Mouse (Mus musculus) ovary, postnatal 14 days (tissue): ENCODE results near the gene Satb2.

Source experiments
- DNase-seq: peaks from one replicate; pipeline ENCODE4 v3.0.0; 2022; ENCODE audit warnings: low spot score

The Satb2 gene

DNA sequence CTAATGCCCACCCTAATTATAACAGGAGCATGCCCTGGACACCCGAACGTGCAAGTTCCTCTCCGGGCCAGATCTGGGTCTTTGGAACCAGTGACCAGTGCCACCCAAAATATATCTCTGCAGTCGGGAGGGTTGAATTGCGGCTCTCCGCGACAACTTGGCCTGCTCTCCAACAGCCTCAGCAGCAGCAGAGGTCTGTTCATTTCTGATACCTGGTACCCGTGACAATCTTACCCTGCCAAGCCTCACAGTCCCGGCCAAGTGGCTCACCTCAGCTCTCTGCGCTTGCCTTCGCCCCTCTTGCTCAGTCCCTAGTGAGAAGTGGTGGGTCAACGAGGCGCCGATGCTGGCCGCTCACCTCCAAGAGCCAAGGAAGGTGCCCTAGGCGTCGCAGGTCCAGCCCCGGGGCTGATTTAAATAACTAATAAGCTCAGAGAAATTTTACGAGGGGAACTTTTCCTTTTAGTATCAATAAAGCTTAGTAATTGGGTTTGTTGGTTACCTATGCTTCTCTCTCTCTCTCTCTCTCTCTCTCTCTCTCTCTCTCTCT lies at the start of gene Satb2:
TSS of gene Satb2 (minus strand) at position 500 of the 550 bp plus-strand sequence.
- no peak for DNase-seq

DNA sequence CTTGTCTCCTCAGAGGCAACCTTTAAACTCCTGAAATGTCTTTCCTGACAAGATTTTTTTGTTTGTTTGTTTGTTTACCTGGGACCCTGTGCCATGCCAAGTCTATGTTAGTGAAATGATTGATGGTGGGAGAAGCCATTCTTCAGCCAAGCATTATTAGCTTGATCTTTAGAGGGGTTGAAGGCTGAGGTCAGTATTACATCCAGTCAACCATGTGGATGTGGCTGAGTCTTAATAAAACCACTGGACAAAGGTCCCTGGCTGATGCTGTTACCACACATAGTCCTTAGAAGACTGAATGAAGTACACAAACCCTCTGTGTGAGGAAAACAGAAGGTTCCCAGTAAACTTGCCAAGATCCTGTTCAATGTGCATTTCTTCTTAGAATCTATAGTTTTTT lies 40.5 kb upstream of the Satb2 start:
- DNase-seq: no peak

GRCm38 (mm10) chr1:57013856-57014255 lies 35.4 kb upstream of the Satb2 start:
- no peak for DNase-seq

DNA sequence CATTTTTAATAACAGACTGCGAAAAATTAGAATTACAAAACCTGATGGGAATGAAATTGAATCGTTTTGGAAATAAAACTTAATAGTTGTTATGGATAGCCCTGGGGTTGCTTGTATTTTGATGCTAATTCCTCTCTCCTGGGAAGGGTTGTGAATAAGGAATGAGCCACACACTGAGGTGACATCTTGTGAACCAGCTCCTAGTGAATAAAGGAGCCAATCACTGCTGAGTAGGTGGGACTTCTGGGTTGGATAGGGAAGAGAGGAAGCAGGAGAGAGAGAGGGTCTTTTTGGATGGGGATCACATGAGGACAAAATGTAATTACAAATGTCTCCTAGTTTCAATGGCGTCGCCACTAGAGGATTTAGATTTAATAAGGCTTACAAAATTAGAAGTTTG lies 30.7 kb upstream of the Satb2 start:
- no peak for DNase-seq

GRCm38 (mm10) chr1:56995041-56995440 lies 16.6 kb upstream of the Satb2 start:
- DNase-seq: no peak

- DNase-seq: no peak
Measured at GRCm38 (mm10) chr1:56992310-56992709, 13.9 kb upstream of the Satb2 start.

DNA sequence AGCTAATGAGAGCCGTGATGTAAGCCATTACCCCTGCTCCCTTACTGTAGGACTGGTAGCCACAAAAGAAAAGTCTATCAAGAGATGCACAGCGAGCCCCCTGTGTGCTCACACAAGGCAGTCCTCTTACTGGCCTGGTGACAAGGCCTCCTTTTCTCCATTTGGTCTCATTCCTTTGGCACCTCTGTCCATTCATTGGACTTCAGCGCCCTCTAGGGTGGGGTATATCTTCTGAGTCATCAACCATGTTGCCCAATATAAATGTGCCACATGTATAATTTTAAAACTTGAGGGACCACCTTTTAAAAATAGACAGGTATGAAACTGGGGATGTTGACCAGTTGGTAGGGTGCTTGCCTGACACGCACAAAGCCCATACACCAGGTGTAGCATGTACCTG lies 13.2 kb upstream of the Satb2 start:
- no peak for DNase-seq

- no peak for DNase-seq
Measured at GRCm38 (mm10) chr1:56984483-56984810, 6.0 kb upstream of the Satb2 start.

DNA sequence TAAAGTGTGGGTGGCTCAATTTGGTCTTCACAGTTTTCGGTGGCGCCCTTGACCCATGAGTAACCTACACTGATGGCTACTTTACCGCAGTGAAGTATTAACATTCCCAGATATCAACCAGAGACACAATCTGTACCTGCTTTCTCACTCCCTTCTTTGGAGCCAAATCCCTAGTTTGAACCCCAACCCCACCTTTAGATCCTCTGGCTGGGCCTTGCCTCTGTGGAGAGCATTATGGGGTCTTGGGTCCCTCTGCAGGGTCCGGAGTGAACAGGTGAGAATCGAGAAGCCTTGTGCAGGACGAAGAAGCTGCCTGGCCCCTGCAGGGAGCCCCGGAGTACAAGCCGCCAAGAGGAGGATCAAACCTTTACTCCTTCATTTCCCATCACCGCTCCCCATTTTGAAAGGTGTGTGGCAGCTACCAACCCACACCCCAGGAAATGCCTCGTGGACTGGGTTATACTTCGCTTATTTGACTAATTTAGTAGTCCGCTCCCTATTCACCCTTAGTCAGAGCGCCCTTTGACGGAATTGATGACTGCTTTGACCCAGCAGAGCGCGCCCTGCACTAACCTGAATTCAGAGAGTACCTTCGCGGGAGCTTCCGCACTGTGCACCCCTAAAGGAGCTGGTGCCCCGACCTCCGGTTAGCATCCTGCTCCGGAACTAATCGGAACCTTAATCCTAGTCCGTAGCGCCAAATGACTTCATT lies 5.5 kb upstream of the Satb2 start:
- DNase-seq: no peak

DNA sequence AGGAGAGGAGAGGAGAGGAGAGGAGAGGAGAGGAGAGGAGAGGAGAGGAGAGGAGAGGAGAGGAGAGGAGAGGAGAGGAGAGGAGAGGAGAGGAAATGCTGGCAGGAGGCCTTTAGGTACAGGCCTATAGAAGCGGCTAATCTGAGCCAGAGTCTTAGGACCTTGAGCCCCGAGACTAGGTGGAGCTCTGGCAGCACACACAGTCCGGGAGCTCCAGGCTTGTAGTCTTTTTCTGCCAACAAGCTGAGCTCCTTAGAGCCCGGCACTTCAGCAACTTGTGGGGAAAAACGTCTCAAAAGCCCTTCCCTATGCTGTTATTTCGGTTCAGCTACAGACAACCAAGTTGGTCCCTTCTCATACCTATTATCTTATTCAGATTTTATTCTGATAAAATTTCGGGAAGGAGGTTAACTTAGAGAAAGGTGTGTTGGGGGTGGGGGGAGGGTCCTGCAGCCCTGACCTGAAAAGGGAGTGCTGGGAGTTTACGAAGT lies 4.7 kb upstream of the Satb2 start:
- no peak for DNase-seq

GRCm38 (mm10) chr1:56982631-56983030 lies 4.2 kb upstream of the Satb2 start:
- no peak for DNase-seq

GRCm38 (mm10) chr1:56981947-56982555 lies 3.6 kb upstream of the Satb2 start:
- no peak for DNase-seq

DNA sequence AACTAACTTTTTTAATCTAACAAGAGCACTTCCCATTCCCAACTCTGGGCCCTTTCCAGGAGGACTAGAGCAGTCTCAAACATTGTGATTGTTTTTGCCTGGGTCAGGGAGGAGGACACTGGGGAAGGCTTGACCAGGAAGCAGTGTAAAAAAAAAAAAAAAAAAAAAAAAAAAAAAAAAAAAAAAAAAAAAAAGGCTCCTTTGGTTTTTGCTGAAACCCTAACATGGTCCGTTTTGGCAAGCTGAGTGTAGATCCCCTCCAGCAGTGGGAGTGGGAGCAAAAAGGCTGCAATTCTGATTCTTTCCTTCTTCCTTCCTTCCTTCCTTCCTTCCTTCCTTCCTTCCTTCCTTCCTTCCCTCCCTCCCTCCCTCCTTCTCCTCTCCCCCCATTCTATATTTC lies 3.1 kb upstream of the Satb2 start:
- DNase-seq: no peak

- DNase-seq: no peak
Measured at GRCm38 (mm10) chr1:56980631-56981275, 2.3 kb upstream of the Satb2 start.

DNA sequence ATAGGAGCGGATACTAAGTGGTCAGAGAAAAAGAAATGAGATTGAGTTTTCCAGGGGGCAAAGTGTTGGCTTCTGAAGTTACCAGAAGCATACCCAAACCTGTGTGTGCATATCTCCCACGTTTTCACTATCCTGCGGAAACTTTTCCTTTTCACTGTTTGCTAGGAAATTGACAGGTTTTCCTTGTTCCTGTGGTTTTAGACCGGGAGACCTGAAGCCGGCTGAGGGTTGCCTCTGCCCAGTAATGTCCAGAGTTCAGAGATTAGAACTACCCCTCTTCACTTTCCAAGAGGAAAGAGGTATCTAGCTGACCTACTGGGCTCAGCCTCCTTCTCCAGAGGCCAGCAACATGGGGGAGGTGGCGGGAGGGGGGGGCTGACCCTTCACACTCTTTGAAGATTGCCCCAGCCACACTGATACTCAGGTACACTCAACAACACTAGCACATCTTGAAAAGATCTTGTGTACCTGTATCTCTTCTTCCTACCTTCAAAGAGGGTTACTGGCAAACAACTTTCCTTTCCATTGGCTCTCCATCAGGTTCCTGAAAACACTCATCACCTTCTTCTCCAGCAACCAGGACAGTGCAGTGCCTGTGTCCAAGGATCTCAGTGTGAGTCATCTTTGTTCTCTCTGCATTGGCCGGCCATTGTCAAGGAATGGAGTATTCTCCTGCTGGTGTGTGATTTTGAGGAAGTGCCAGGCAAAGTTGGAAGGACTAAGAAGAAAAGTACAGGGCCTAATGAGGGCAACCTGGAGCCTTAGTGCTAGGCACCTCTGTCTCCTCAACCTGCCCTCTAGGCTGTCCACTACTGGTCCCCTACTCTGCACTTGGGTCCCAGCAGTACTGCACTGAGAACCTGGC lies 1.3 kb upstream of the Satb2 start:
- DNase-seq: no peak

GRCm38 (mm10) chr1:56977201-56978100 lies 999 bp downstream of the Satb2 start:
- peak; percentile 46 for DNase-seq

- no peak for DNase-seq
Measured at GRCm38 (mm10) chr1:56976825-56977104, 1.7 kb downstream of the Satb2 start.

DNA sequence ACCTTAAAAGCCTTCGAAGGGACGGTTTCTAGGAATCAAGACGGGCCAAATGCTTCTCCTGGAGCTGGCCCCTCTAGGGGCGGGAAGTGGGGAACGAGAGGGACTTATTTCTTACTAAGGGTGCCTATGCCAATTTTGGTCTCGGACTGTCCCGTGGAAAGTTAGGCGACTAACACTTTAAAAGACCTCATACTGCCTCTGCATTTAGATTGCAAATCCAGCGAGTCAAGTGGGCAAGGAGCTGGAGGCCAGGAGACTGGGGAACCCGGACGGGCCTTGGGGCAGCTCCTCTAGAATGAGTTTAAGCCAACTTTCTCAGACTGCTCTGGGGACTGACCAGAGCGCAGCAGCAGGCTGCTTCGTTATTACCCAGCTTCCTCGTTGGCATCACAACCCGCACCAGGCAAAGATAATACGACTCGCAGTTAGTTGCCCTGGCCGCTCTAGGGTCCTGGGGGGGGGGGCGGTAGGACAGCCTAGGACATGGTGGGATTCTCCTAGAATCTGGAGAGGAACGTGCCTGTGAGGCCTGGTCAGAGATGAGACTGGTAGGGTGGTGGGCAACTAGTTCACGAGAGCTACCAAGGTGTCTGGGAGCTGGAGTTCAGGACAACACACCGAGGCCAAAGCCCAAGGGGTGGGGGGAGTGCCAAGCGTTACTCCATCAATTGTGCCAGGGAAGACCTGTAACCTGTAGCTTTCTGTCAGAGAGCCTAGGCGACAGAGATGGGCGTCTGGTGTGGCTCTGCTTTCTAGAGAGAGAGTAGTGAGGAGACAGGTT lies 2.2 kb downstream of the Satb2 start:
- DNase-seq: no peak

- no peak for DNase-seq
Measured at GRCm38 (mm10) chr1:56975546-56975945, 2.9 kb downstream of the Satb2 start.

DNA sequence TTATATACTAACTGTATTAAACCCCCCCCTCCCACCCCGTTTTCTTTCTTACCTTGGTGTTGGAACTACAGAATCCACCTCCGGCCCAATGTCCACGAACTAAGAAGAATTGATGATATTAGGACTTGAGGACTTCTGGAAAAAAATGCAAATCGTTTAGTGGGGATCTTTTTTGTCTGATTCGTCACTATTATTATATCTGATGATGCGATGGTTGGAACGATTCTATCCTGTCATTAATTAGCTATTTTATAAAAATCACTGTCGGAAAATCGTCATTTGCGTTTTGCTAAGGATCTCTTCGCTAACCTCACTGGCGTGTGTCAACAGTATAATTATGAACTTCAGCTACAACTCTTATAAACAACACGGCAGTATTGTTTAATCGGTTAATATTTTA lies 4.3 kb downstream of the Satb2 start:
- no peak for DNase-seq

DNA sequence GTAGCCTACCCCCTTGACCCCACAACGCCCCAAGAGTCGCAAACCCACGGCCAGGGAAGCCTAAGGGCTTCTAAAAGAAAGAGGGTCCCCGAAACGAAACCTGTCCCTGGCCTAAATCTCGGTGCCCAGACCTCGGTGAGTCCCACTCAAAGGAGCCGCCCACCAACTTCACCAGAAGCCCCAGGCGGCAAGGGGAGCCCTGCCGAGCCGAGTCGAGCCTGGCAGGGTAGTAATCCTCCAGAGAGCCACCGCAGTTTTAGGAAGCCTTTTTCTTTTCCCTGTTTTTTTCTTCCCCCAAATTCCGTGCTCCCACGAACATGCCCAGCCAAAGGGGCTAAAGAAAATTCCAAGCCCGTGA lies 4.9 kb downstream of the Satb2 start:
- DNase-seq: no peak
